10 mouse cellular contexts compared by ENCODE assay signal in the genomic region with DNA sequence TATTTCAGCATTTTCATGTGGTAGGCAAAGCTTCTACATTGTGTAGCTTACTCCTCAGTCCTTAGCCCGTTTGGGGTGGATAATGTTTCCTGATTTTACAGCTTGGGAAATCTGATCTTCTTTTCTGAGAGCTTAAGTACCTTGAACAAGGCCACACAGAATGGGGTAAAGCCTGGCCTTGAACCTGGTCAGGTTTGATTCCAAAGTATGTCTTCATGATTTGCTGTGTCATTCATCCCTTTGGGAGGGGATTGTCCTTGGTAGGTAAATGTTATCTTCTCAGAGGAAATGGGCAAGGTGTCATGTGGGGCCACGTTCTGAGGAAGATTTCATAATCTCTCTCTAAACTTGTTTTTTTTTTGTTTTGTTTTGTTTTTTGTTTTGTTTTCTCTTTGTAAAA. TPM values are rescaled to one million over a fixed set of nuclear protein-coding genes. Genes with fewer than 3 reads are reported as not detected.
DNase-seq lines count a peak whose midpoint lies in the region; ATAC-seq and TF ChIP-seq lines count a peak whose summit lies in the region.
"Had no signal": no experiment of that assay in that cellular context is flagged by ENCODE, and none has a peak within 500 bp of the region (broad histone marks: within the 10 kb centered on the region; RNA-seq: fewer than 3 reads in every experiment).

No protein-coding gene starts in this region.

- peak; percentile 83 for DNase-seq in liver, adult 2 months (ENCODE audit: extremely low read depth, low read depth, low spot score)
- no peak for DNase-seq in liver
- no peak for DNase-seq in limb, embryonic 10.5 days (ENCODE audit: low spot score)
- no peak for DNase-seq in layer of hippocampus, postnatal 14 days (ENCODE audit: low spot score in 2 of 2)
- DNase-seq in cerebellum, adult 11-12 months = no peak
- no peak for DNase-seq in natural killer cell, adult 2 months (ENCODE audit: low spot score in 2 of 2)
- DNase-seq: left cerebral cortex, postnatal 4 days; thymus, postnatal 25 days had no signal

- no peaks in the 10 kb centered on the region; the same call in 1 of the 2 replicates for H3K79me2 ChIP-seq in liver, adult 2 months (ENCODE audit: control insufficient read depth, insufficient read depth, low read length)

- TF ChIP-seq POLR2A in liver, adult 2 months (IDR thresholded peaks at IDR 0.05; ENCODE audit: extremely low read depth, insufficient read depth, low read length) = no peak

- peak overlapping the region; percentile 86; the same call in 1 of the 2 replicates for H3K27ac ChIP-seq in liver, adult 2 months (replicated peaks; ENCODE audit: insufficient read depth, low read depth, low read length)
- H3K27ac ChIP-seq in embryonic facial prominence, embryonic 12.5 days = no peak overlapping the region; the same call in 1 of the 2 replicates
- no peak overlapping the region for H3K27ac ChIP-seq in limb, embryonic 10.5 days
- no peak overlapping the region for H3K27ac ChIP-seq in stomach, embryonic 14.5 days (ENCODE audit: low read length)

- H3K36me3 ChIP-seq in liver, adult 2 months (ENCODE audit: control insufficient read depth, insufficient read depth, low read length) = peaks cover 11% of the 10 kb centered on the region
- peaks cover 9% of the 10 kb centered on the region; the same call in 1 of the 2 replicates for H3K36me3 ChIP-seq in embryonic facial prominence, embryonic 12.5 days
- H3K36me3 ChIP-seq in limb, embryonic 10.5 days = peaks cover 33% of the 10 kb centered on the region
- peaks cover 8% of the 10 kb centered on the region for H3K36me3 ChIP-seq in stomach, embryonic 14.5 days (ENCODE audit: control insufficient read depth, insufficient read depth, low read length)

- no peak for ATAC-seq in embryonic facial prominence, embryonic 12.5 days (ENCODE audit: insufficient number of reproducible peaks, insufficient read depth, low FRiP score, low TSS enrichment)
- ATAC-seq in stomach, embryonic 14.5 days (ENCODE audit: insufficient number of reproducible peaks, insufficient read depth, low FRiP score, low read depth) = no peak

- H3K4me2 ChIP-seq in embryonic facial prominence, embryonic 12.5 days (replicated peaks) = peak overlapping the region; percentile 67
- peak overlapping the region; percentile 90 for H3K4me2 ChIP-seq in stomach, embryonic 14.5 days (replicated peaks; ENCODE audit: low read depth, low read length)

- H3K4me3 ChIP-seq in liver, adult 2 months (ENCODE audit: insufficient read depth, low read depth, low read length) = no peak overlapping the region
- peak overlapping the region; percentile 88 for H3K4me3 ChIP-seq in embryonic facial prominence, embryonic 12.5 days
- peak overlapping the region; percentile 93 for H3K4me3 ChIP-seq in limb, embryonic 10.5 days
- H3K4me3 ChIP-seq in stomach, embryonic 14.5 days (ENCODE audit: low read depth, low read length) = peak overlapping the region; percentile 88

- no peak for TF ChIP-seq CTCF in liver, adult 2 months (IDR thresholded peaks at IDR 0.05; ENCODE audit: low read depth, low read length)

- H3K27me3 ChIP-seq in liver, adult 2 months (ENCODE audit: control insufficient read depth, insufficient read depth, low read length) = no peaks in the 10 kb centered on the region
- H3K27me3 ChIP-seq in embryonic facial prominence, embryonic 12.5 days = no peaks in the 10 kb centered on the region
- no peaks in the 10 kb centered on the region for H3K27me3 ChIP-seq in limb, embryonic 10.5 days (ENCODE audit: low read depth, poor library complexity, severe bottlenecking)
- H3K27me3 ChIP-seq in stomach, embryonic 14.5 days (ENCODE audit: control insufficient read depth, insufficient read depth, low read length) = no peaks in the 10 kb centered on the region

- no peak overlapping the region for H3K9ac ChIP-seq in liver, adult 2 months (ENCODE audit: low read depth, low read length)
- peak overlapping the region; percentile 86 for H3K9ac ChIP-seq in embryonic facial prominence, embryonic 12.5 days
- peak overlapping the region; percentile 90 for H3K9ac ChIP-seq in stomach, embryonic 14.5 days (replicated peaks; ENCODE audit: low read depth, low read length)

- H3K9me3 ChIP-seq in embryonic facial prominence, embryonic 12.5 days = no peaks in the 10 kb centered on the region
- H3K9me3 ChIP-seq in limb, embryonic 10.5 days (replicated peaks) = no peaks in the 10 kb centered on the region
- H3K9me3 ChIP-seq in stomach, embryonic 14.5 days (ENCODE audit: control insufficient read depth, low read depth, low read length) = no peaks in the 10 kb centered on the region

- WGBS in liver, adult 2 months = 4% methylated on average over 2 of the region's 2 CpGs
- 36% methylated on average over 2 of the region's 2 CpGs for WGBS in embryonic facial prominence, embryonic 12.5 days
- WGBS in limb, embryonic 10.5 days = 34% methylated on average over 2 of the region's 2 CpGs
- 28% methylated on average over 2 of the region's 2 CpGs for WGBS in stomach, embryonic 14.5 days

- peaks cover 6% of the 10 kb centered on the region for H3K4me1 ChIP-seq in liver, adult 2 months (ENCODE audit: control insufficient read depth, insufficient read depth, low read length)
- H3K4me1 ChIP-seq in embryonic facial prominence, embryonic 12.5 days = peaks cover 8% of the 10 kb centered on the region; the same call in 1 of the 2 replicates
- peaks cover 21% of the 10 kb centered on the region for H3K4me1 ChIP-seq in limb, embryonic 10.5 days
- peaks cover 3% of the 10 kb centered on the region; the same call in 1 of the 2 replicates for H3K4me1 ChIP-seq in stomach, embryonic 14.5 days (ENCODE audit: control insufficient read depth, insufficient read depth, low read length)

RNA-seq across cellular contexts. Expression of a gene that starts 1.8 kb away (rescaled TPM):
- total RNA-seq in liver, adult 2 months (2014; rRNA removed) = 3.5 and 5.1 TPM in 2 replicates
- 7.0 and 9.0 TPM in 2 replicates for polyA plus RNA-seq in liver, adult 2 months (2012; rRNA removed)
- polyA plus RNA-seq in embryonic facial prominence, embryonic 12.5 days (2016; fragmentation: Nextera tagmentation; extraction: Ambion mirVana) = 14.9 and 15.9 TPM in 2 replicates
- 7.1 and 9.4 TPM in 2 replicates for polyA plus RNA-seq in limb, embryonic 10.5 days (2016; fragmentation: Nextera tagmentation; extraction: Ambion mirVana)
- polyA plus RNA-seq in stomach, embryonic 14.5 days (2014; fragmentation: Nextera tagmentation; extraction: Ambion mirVana) = 9.3 and 12.0 TPM in 2 replicates
- 10 to 100 TPM; 25.6 to 27.4 TPM for total RNA-seq in layer of hippocampus, postnatal 14 days (2021)
